ENCODE assay signal across 8 mouse cellular contexts in genomic region chr5:73490596-73491073, GRCm38 (mm10). TPM values are rescaled to one million over a fixed set of nuclear protein-coding genes. Genes with fewer than 3 reads are reported as not detected.
DNase-seq lines count a peak whose midpoint lies in the region; ATAC-seq and TF ChIP-seq lines count a peak whose summit lies in the region.

No protein-coding gene starts in this region.

- no peak for TF ChIP-seq CTCF in E14TG2a.4 (conservative IDR thresholded peaks at IDR 0.05; ENCODE audit: low read length)
- peak; percentile 44 for TF ChIP-seq CTCF in heart, postnatal 0 days (IDR thresholded peaks at IDR 0.05; ENCODE audit: low read depth)
- no peak for TF ChIP-seq CTCF in testis, adult 2 months (IDR thresholded peaks at IDR 0.05; ENCODE audit: control insufficient read depth, insufficient read depth, insufficient replicate concordance, low read depth, low read length)

- ATAC-seq in forebrain, embryonic 12.5 days (ENCODE audit: low FRiP score), result peak; percentile 96
- ATAC-seq in heart, postnatal 0 days (ENCODE audit: insufficient read depth, low read depth), result peak; percentile 97
- peak; percentile 93 for ATAC-seq in liver, embryonic 16.5 days (ENCODE audit: low read depth)
- peak; percentile 94 for ATAC-seq in neural tube, embryonic 13.5 days (ENCODE audit: low read depth)

- TF ChIP-seq EP300 in heart, postnatal 0 days (IDR thresholded peaks at IDR 0.05; ENCODE audit: low read depth), result no peak

- H3K4me1 ChIP-seq in E14TG2a.4 (replicated peaks; ENCODE audit: low read depth, low read length), result peaks cover 23% of the 10 kb centered on the region
- H3K4me1 ChIP-seq in forebrain, embryonic 12.5 days, result peaks cover 15% of the 10 kb centered on the region
- H3K4me1 ChIP-seq in heart, postnatal 0 days (ENCODE audit: control insufficient read depth, insufficient read depth), result peaks cover 12% of the 10 kb centered on the region
- peaks cover 12% of the 10 kb centered on the region for H3K4me1 ChIP-seq in liver, embryonic 16.5 days (ENCODE audit: control insufficient read depth, low read depth, low read length)
- H3K4me1 ChIP-seq in neural tube, embryonic 13.5 days (replicated peaks), result peaks cover 38% of the 10 kb centered on the region
- H3K4me1 ChIP-seq in testis, adult 2 months (ENCODE audit: control insufficient read depth, insufficient read depth, low read length), result peaks cover 10% of the 10 kb centered on the region

- H3K4me2 ChIP-seq in forebrain, embryonic 12.5 days, result peak overlapping the region; percentile 93
- H3K4me2 ChIP-seq in heart, postnatal 0 days (ENCODE audit: low read depth, low read length), result peak overlapping the region; percentile 100
- peak overlapping the region; percentile 99 for H3K4me2 ChIP-seq in liver, embryonic 16.5 days (ENCODE audit: low read depth, low read length)
- H3K4me2 ChIP-seq in neural tube, embryonic 13.5 days, result peak overlapping the region; percentile 88

- H3K27ac ChIP-seq in forebrain, embryonic 12.5 days, result peak overlapping the region; percentile 96
- H3K27ac ChIP-seq in heart, postnatal 0 days (ENCODE audit: low read depth), result peak overlapping the region; percentile 82
- 0 out of 2 replicates have a peak overlapping the region, but pooled peaks have one; percentile 14 for H3K27ac ChIP-seq in liver, embryonic 16.5 days (ENCODE audit: low read length)
- H3K27ac ChIP-seq in neural tube, embryonic 13.5 days (replicated peaks), result peak overlapping the region; percentile 98
- peak overlapping the region; percentile 90 for H3K27ac ChIP-seq in testis, adult 2 months (ENCODE audit: control insufficient read depth, insufficient read depth, low read depth, low read length)

- no peaks in the 10 kb centered on the region for H3K27me3 ChIP-seq in E14TG2a.4 (ENCODE audit: insufficient read depth, low read length)
- no peaks in the 10 kb centered on the region for H3K27me3 ChIP-seq in forebrain, embryonic 12.5 days
- H3K27me3 ChIP-seq in heart, postnatal 0 days (ENCODE audit: control insufficient read depth, insufficient read depth, low read length), result no peaks in the 10 kb centered on the region
- H3K27me3 ChIP-seq in liver, embryonic 16.5 days (ENCODE audit: control insufficient read depth, insufficient read depth, low read depth, low read length), result no peaks in the 10 kb centered on the region; the same call in 1 of the 2 replicates
- H3K27me3 ChIP-seq in neural tube, embryonic 13.5 days, result no peaks in the 10 kb centered on the region
- no peaks in the 10 kb centered on the region for H3K27me3 ChIP-seq in testis, adult 2 months (ENCODE audit: control insufficient read depth, insufficient read depth, low read length)

- peak; percentile 34 for TF ChIP-seq POLR2A in testis, adult 2 months (IDR thresholded peaks at IDR 0.05; ENCODE audit: control insufficient read depth, low read depth, low read length)

- H3K9ac ChIP-seq in forebrain, embryonic 12.5 days, result peak overlapping the region; percentile 83
- peak overlapping the region; percentile 50; the same call in 1 of the 2 replicates for H3K9ac ChIP-seq in heart, postnatal 0 days (replicated peaks; ENCODE audit: low read depth, low read length)
- H3K9ac ChIP-seq in liver, embryonic 16.5 days (ENCODE audit: low read depth, low read length), result peak overlapping the region; percentile 66
- H3K9ac ChIP-seq in neural tube, embryonic 13.5 days, result peak overlapping the region; percentile 85

- DNase-seq in c-Kit-positive CD71-positive TER-119-positive erythroid progenitor cells, embryonic 14.5 days (ENCODE audit: low spot score), result peak; percentile 95
- DNase-seq in heart, postnatal 0 days (ENCODE audit: low spot score), result peak; percentile 99
- DNase-seq in kidney, postnatal 4 days, result peak; percentile 100

- H3K9me3 ChIP-seq in E14TG2a.4 (ENCODE audit: low read length), result no peaks in the 10 kb centered on the region
- H3K9me3 ChIP-seq in forebrain, embryonic 12.5 days, result no peaks in the 10 kb centered on the region
- H3K9me3 ChIP-seq in heart, postnatal 0 days (replicated peaks; ENCODE audit: control insufficient read depth, low read length), result no peaks in the 10 kb centered on the region
- no peaks in the 10 kb centered on the region for H3K9me3 ChIP-seq in liver, embryonic 16.5 days (replicated peaks; ENCODE audit: control insufficient read depth, low read length)
- H3K9me3 ChIP-seq in neural tube, embryonic 13.5 days, result no peaks in the 10 kb centered on the region

- H3K4me3 ChIP-seq in E14TG2a.4 (replicated peaks; ENCODE audit: low read length), result peak overlapping the region; percentile 94
- H3K4me3 ChIP-seq in forebrain, embryonic 12.5 days (replicated peaks), result peak overlapping the region; percentile 71
- H3K4me3 ChIP-seq in heart, postnatal 0 days (ENCODE audit: low read depth, low read length), result peak overlapping the region; percentile 87
- H3K4me3 ChIP-seq in liver, embryonic 16.5 days (ENCODE audit: low read depth, low read length), result peak overlapping the region; percentile 81
- H3K4me3 ChIP-seq in neural tube, embryonic 13.5 days, result peak overlapping the region; percentile 94
- H3K4me3 ChIP-seq in testis, adult 2 months (ENCODE audit: control insufficient read depth, low read depth, low read length), result peak overlapping the region; percentile 99

- H3K36me3 ChIP-seq in E14TG2a.4 (ENCODE audit: insufficient read depth, low read length), result no peaks in the 10 kb centered on the region
- H3K36me3 ChIP-seq in forebrain, embryonic 12.5 days (replicated peaks), result no peaks in the 10 kb centered on the region
- no peaks in the 10 kb centered on the region for H3K36me3 ChIP-seq in heart, postnatal 0 days (replicated peaks; ENCODE audit: control insufficient read depth, insufficient read depth, low read length)
- H3K36me3 ChIP-seq in liver, embryonic 16.5 days (ENCODE audit: control insufficient read depth, insufficient read depth), result no peaks in the 10 kb centered on the region
- no peaks in the 10 kb centered on the region for H3K36me3 ChIP-seq in neural tube, embryonic 13.5 days
- H3K36me3 ChIP-seq in testis, adult 2 months (ENCODE audit: control insufficient read depth, insufficient read depth, low read length), result no peaks in the 10 kb centered on the region

- WGBS in forebrain, embryonic 12.5 days, result under 1% methylated on average over 37 of the region's 37 CpGs
- 0% methylated on average over 37 of the region's 37 CpGs for WGBS in heart, postnatal 0 days
- under 1% methylated on average over 37 of the region's 37 CpGs for WGBS in liver, embryonic 16.5 days (ENCODE audit: insufficient replicate concordance)
- under 1% methylated on average over 37 of the region's 37 CpGs for WGBS in neural tube, embryonic 13.5 days

RNA-seq across cellular contexts. Expression of gene Dcun1d4, which starts 9.8 kb away (rescaled TPM):
- polyA plus RNA-seq in forebrain, embryonic 12.5 days (2016; fragmentation: Nextera tagmentation; extraction: Ambion mirVana), result 59.4 and 60.9 TPM in 2 replicates
- total RNA-seq in heart, postnatal 0 days (2014; rRNA removed; ENCODE audit: low replicate concordance), result 5.2 and 5.6 TPM in 2 replicates
- 9.9 and 10.4 TPM in 2 replicates for polyA plus RNA-seq in heart, postnatal 0 days (2015; fragmentation: Nextera tagmentation; extraction: Ambion mirVana)
- polyA plus RNA-seq in liver, embryonic 16.5 days (2015; fragmentation: Nextera tagmentation; extraction: Ambion mirVana), result 2.5 and 3.1 TPM in 2 replicates
- 49.7 and 56.6 TPM in 2 replicates for polyA plus RNA-seq in neural tube, embryonic 13.5 days (2015; fragmentation: Nextera tagmentation; extraction: Ambion mirVana)
- polyA plus RNA-seq in testis, adult 2 months (2012; rRNA removed), result 37.5 and 44.8 TPM in 2 replicates

Comparison
In these comparisons a context has a peak if more than half of its experiments do, and no peak if none do; other contexts are left out.
1. Peak in every context shown above with its lines: DNase-seq, ATAC-seq, H3K4me3 ChIP-seq and H3K27ac ChIP-seq.
2. H3K27ac ChIP-seq: peak in every context shown above with its lines; median percentile 98 in neural tube, embryonic 13.5 days; 96 in forebrain, embryonic 12.5 days; 90 in testis, adult 2 months; 82 in heart, postnatal 0 days; 14 in liver, embryonic 16.5 days.